Mouse (Mus musculus) heart, embryonic 13.5 days (tissue): ENCODE results near the gene Pax8. TPM values are rescaled to one million over a fixed set of nuclear protein-coding genes. Genes with fewer than 3 reads are reported as not detected.

Experiments
- ATAC-seq: fragments of 200-750 bp; cut with Nextera tagmentation; 2 replicates; pipeline ENCODE4 v1.8.0; 2017; ENCODE audit warnings: moderate TSS enrichment; ENCODE audit not compliant: insufficient number of reproducible peaks, low FRiP score, low TSS enrichment; ENCODE audit errors: extremely low read depth
- H3K27ac ChIP-seq: fragments of 300-500 bp; sonication (generic); replicated peaks from 2 replicates; pipeline ENCODE4 v1.5.1; 2015; ENCODE audit warnings: moderate library complexity, mild to moderate bottlenecking, inconsistent platforms
- H3K27me3 ChIP-seq: fragments of 300-500 bp; sonication (generic); replicated peaks from 2 replicates; pipeline ENCODE4 v1.6.1; 2015; ENCODE audit warnings: mild to moderate bottlenecking, inconsistent platforms
- H3K36me3 ChIP-seq: fragments of 300-500 bp; sonication (generic); 2 replicates; pipeline ENCODE4 v1.6.1; 2015; ENCODE audit warnings: mild to moderate bottlenecking, inconsistent platforms
- H3K4me1 ChIP-seq: fragments of 300-500 bp; sonication (generic); 2 replicates; pipeline ENCODE4 v1.6.1; 2015; ENCODE audit warnings: inconsistent platforms
- H3K4me2 ChIP-seq: fragments of 300-500 bp; sonication (generic); 2 replicates; pipeline ENCODE4 v1.6.1; 2015; ENCODE audit warnings: inconsistent platforms, mild to moderate bottlenecking, moderate library complexity
- H3K4me3 ChIP-seq: fragments of 300-500 bp; sonication (generic); 2 replicates; pipeline ENCODE4 v1.5.1; 2015; ENCODE audit warnings: moderate library complexity, mild to moderate bottlenecking, inconsistent platforms
- H3K9ac ChIP-seq: fragments of 300-500 bp; sonication (generic); 2 replicates; pipeline ENCODE4 v1.6.1; 2015; ENCODE audit warnings: inconsistent platforms, mild to moderate bottlenecking, moderate library complexity
- H3K9me3 ChIP-seq: fragments of 300-500 bp; sonication (generic); 2 replicates; pipeline ENCODE4 v1.6.1; 2016; ENCODE audit warnings: inconsistent platforms
- WGBS: fragments of 180-500 bp; shearing (Covaris S2); methylation state at CpG from one replicate; pipeline ENCODE4 v1.1.7; 2015; ENCODE audit warnings: mixed read lengths; 5-methylcytosine and 5-hydroxymethylcytosine counted together
- polyA plus RNA-seq: library from polyadenylated mRNA; unstranded; fragments of >200 nt; fragmentation: Nextera tagmentation; extraction: Ambion mirVana; gene quantifications from 2 replicates; pipeline ENCODE4 v1.2.1, GENCODE M21; 2015

Gene Pax8
- polyA plus RNA-seq, 1 experiment from 2014 or later: 0.23 TPM

DNA sequence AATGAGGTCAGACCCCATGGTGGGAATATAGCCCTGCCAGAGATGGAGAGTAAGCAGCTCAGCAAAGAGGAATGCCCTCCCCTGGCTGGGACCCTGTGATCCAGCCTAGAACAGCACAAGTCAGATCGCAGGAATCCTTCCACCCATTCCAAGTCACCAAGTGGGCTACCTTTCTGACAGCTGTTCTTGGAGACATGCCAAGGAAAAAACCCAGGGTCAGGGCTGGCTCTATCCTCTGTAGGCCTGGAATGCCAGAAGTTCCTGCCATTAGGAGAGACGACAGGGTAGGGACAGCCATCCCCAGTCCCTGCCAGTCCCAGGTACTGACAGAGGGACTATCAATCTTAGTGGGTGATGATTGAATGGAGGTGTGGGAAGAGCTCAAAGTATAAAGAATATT lies 4.5 kb upstream of the Pax8 start:
- H3K4me3 ChIP-seq: no peak overlapping the region
- no peak overlapping the region for H3K4me2 ChIP-seq
- H3K4me1 ChIP-seq: no peaks in the 10 kb centered on the region
- H3K27ac ChIP-seq: no peak overlapping the region
- ATAC-seq: no peak
- H3K36me3 ChIP-seq: no peaks in the 10 kb centered on the region
- H3K27me3 ChIP-seq: peaks cover 57% of the 10 kb centered on the region
- no peaks in the 10 kb centered on the region for H3K9me3 ChIP-seq
- WGBS: 37% methylated on average over 2 of the region's 2 CpGs
- H3K9ac ChIP-seq: no peak overlapping the region

DNA sequence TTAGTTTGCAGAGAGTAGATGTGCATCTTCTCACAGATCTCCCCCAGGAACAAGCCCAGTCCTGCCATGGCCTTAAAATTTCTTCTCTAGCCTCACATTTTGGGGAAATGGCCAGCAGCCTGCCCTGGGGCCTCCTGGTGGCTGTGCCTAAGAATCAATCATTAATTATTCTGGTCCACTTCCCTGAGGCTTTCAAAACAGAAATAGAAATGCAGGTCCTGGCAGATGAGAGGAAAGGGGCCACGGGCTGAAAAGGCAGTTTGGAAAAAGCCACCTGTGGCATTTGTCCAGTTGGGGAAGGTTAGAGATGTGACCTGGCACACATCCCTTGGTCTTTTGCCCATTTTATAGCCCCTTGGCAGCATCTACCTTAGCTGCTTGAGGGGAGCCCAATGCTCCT lies 3.8 kb upstream of the Pax8 start:
- no peak overlapping the region for H3K27ac ChIP-seq
- no peak for ATAC-seq

DNA sequence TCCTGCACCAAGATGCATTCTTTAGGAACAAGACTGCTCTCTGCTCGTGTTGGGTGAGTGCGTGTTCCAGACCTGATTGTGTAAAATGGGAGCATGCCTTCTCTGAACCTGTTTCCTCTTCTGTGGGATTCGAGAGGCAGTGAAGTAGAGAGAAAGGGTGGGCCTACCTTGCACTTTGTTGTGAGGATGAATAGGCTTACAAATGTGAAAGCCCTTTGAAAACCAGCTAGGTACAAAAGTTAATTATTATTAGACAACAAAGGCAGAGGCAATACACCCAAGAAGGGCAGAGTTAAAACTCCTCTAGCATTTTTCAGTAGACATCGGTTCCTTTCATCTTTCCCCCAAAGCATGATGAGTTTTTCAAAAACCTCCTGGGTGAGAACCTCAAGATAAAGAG lies 3.2 kb upstream of the Pax8 start:
- no peak overlapping the region for H3K27ac ChIP-seq
- H3K4me1 ChIP-seq: peaks cover 7% of the 10 kb centered on the region
- H3K36me3 ChIP-seq: no peaks in the 10 kb centered on the region
- ATAC-seq: no peak
- no peaks in the 10 kb centered on the region for H3K9me3 ChIP-seq
- peaks cover 70% of the 10 kb centered on the region for H3K27me3 ChIP-seq
- no peak overlapping the region for H3K4me3 ChIP-seq
- H3K9ac ChIP-seq: no peak overlapping the region
- 73% methylated on average over 4 of the region's 4 CpGs for WGBS
- H3K4me2 ChIP-seq: no peak overlapping the region

More for the DNA sequence above, 3.8 kb upstream of the Pax8 start:
- 48% methylated on average over 1 of the region's 1 CpGs for WGBS
- H3K4me2 ChIP-seq: no peak overlapping the region
- no peak overlapping the region for H3K9ac ChIP-seq
- H3K9me3 ChIP-seq: no peaks in the 10 kb centered on the region
- peaks cover 65% of the 10 kb centered on the region for H3K27me3 ChIP-seq
- peaks cover 2% of the 10 kb centered on the region for H3K4me1 ChIP-seq
- H3K4me3 ChIP-seq: no peak overlapping the region
- H3K36me3 ChIP-seq: no peaks in the 10 kb centered on the region

DNA sequence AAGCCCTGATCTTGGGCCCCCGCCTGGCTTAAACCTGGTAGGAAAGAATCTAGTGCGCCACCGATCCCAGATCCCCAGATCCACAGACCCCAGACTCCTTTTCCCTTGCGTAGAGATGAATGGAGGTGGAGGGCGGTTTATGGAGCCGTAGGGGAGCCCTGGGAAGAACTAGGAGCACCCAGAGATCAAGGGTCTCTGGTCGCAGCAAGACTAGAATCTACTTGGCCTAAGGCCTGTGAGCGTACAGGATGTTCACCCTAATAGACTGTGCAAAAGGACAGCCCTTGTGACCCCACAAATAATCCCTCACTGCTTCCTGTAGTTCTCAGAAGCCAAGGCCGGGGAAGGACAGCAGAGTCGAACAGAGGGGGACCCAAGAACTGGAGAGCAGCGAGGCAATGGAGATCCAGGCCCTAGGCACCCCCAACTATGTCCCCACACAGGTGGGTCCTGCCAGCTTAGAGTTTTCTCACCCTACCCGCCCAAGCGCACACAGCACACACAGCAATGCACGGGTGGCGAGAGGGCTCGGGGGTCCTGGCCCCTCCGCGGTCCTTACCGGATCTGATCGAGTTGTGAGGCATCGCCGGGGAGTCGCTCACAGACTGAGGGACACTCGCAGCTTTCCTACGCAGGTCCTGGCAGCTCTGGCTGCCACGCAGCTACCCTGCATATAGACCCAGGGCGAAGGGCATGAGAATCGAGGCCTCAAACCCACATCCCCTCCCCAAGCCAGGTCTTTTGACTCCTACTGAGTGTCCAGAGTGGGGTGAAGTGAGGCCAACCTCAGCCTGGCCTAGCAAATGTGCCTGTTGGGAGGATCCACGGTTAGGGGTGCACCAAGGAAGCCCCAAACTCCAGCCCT lies 653 bp downstream of the Pax8 start:
- Histone ChIP-seq H3K27ac (no peak overlapping the region), H3K4me2 (peak overlapping the region; percentile 61), H3K36me3 (no peaks in the 10 kb centered on the region), H3K4me1 (peaks cover 9% of the 10 kb centered on the region), H3K27me3 (peaks cover 94% of the 10 kb centered on the region), H3K9me3 (no peaks in the 10 kb centered on the region), H3K4me3 (peak overlapping the region; percentile 42), H3K9ac (0 out of 2 replicates have a peak overlapping the region, but pooled peaks have one; percentile 37)
- no peak for ATAC-seq
- WGBS: 12% methylated on average over 29 of the region's 29 CpGs

DNA sequence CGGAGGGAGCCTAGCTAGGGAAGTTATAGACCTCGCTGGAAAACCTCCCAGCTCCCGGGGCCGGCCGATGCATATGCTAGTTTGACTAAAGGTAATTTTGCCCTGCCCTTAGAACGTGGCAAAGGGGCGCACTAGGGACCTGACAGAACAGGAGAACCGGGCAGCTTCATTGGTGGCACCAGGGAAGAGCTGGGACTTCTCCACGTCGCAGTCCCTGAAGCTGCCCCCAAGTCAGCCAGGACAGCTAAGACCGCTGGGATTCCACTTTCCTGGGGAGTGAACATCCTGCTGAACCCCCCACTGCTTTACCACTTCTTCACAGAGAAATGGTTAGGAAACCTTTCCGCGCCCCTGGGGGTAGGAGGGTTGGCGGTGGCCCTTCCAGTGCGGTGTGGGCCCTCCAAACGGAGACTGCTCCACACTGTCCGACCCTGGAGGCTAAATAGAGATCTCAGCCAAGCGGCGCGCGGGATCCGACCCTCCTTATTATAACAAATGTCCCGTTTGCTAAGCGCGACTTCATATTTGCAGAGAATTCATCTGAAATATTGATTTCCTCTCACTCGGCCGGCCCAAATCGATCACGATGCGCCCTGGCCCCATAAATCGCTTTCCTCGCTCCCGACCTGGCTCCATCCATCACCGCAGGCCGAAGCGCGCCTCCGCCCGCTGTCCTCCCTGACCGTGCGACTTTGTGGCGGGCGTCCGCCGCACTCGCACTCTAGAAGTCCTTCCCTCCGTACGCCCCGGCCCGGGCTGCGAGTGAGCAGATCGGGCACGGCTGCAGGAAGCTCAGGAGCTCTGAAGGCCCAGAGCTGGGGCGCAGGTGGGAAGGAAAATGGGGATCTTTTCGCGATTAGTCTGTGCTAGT lies 1.5 kb downstream of the Pax8 start:
- no peaks in the 10 kb centered on the region for H3K36me3 ChIP-seq
- ATAC-seq: no peak

DNA sequence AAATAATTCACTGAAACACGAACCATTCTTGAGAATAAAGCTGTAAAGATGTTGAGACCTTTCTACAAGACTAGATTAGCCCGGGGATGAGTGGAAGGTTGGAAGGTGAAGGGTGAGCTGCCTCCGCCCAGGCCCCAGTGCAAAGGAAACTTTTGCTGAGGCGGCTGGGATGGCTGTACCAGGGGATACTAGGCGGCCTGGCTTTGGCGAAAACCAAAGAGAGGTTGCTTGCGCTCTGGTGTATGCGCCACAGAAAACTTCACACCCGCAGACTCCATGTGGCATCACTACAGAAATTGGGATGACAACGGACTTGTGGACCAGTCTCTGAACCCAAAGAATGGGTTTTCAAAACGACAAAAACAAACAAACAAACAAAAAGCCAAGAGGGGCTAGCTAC lies 2.7 kb downstream of the Pax8 start:
- no peak for ATAC-seq
- Histone ChIP-seq H3K4me1 (peaks cover 9% of the 10 kb centered on the region), H3K27ac (no peak overlapping the region), H3K9me3 (no peaks in the 10 kb centered on the region), H3K27me3 (peaks cover 93% of the 10 kb centered on the region), H3K36me3 (no peaks in the 10 kb centered on the region), H3K9ac (no peak overlapping the region), H3K4me2 (no peak overlapping the region), H3K4me3 (no peak overlapping the region)
- WGBS: 5% methylated on average over 11 of the region's 11 CpGs

More for the DNA sequence above, 1.5 kb downstream of the Pax8 start:
- under 1% methylated on average over 56 of the region's 56 CpGs for WGBS
- Histone ChIP-seq H3K9me3 (no peaks in the 10 kb centered on the region), H3K4me3 (peak overlapping the region; percentile 42), H3K27ac (no peak overlapping the region), H3K4me1 (peaks cover 9% of the 10 kb centered on the region), H3K9ac (0 out of 2 replicates have a peak overlapping the region, but pooled peaks have one; percentile 37), H3K4me2 (peak overlapping the region; percentile 61), H3K27me3 (peaks cover 93% of the 10 kb centered on the region)

DNA sequence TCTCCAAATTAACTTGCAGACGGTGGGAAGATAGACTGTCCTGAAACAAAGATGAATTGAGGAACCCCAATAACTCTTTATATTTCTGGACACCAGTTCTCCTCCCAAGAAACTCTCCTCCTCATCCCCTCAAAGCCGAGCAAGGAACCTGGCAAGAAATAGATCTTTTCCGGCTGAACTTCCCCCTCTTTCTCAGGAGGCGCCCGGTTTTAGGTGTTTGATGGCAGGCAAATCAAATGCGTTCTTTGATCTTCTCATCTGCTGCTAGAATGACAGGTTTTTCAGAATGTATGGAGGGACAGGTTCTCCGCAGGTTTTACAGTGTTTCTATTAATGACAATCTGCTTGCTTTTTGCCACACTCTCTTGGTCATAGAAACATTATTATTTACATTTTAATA lies 3.3 kb downstream of the Pax8 start:
- no peak overlapping the region for H3K4me2 ChIP-seq
- no peak for ATAC-seq
- H3K36me3 ChIP-seq: no peaks in the 10 kb centered on the region
- H3K9ac ChIP-seq: no peak overlapping the region
- H3K27ac ChIP-seq: no peak overlapping the region
- 7% methylated on average over 7 of the region's 7 CpGs for WGBS
- H3K27me3 ChIP-seq: peaks cover 91% of the 10 kb centered on the region
- no peak overlapping the region for H3K4me3 ChIP-seq
- no peaks in the 10 kb centered on the region for H3K9me3 ChIP-seq
- peaks cover 9% of the 10 kb centered on the region for H3K4me1 ChIP-seq

DNA sequence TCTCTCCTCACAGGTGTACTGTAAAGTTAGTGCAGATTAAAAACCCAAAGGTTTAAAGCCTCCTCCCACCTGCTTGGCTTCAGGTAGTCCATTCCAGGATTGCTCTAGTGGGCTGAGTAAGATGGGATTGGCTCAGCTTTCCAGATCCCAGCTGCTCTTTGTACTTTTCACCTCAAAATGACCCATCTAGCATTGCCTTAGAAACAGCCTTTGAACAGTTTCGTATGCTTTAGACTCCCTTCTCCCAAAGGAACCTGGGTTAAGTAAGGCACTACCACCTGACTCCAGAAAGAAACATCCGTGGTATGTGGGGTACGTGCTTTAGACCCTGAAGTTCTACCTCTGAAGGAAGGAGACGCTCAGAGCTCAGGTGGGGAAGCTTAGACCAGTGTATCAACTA lies 6.3 kb downstream of the Pax8 start:
- no peak overlapping the region for H3K27ac ChIP-seq
- peaks cover 6% of the 10 kb centered on the region for H3K4me1 ChIP-seq
- H3K4me3 ChIP-seq: no peak overlapping the region
- WGBS: 51% methylated on average over 4 of the region's 4 CpGs
- H3K27me3 ChIP-seq: peaks cover 84% of the 10 kb centered on the region
- H3K9ac ChIP-seq: no peak overlapping the region
- H3K9me3 ChIP-seq: no peaks in the 10 kb centered on the region
- H3K36me3 ChIP-seq: no peaks in the 10 kb centered on the region
- no peak for ATAC-seq
- H3K4me2 ChIP-seq: no peak overlapping the region

DNA sequence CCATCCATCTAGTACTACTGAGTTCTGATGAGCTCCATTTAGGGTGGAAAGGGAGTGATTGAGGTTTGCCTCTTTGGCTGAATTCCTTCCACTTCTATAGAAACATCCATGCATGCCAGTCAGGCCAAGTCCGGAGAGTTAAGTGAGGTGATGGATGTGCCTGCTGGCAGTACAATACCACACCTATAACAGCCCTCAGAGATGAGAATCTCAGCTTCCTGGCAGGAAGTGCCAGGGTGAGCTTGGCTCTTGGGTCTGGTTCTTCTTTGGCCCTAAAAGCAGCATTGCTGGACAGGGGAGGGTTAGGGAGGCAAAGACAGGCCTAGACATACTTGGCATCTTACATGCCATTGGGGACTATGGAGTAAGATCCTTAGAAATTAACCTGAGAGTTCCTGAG lies 7.0 kb downstream of the Pax8 start:
- peaks cover 77% of the 10 kb centered on the region for H3K27me3 ChIP-seq

DNA sequence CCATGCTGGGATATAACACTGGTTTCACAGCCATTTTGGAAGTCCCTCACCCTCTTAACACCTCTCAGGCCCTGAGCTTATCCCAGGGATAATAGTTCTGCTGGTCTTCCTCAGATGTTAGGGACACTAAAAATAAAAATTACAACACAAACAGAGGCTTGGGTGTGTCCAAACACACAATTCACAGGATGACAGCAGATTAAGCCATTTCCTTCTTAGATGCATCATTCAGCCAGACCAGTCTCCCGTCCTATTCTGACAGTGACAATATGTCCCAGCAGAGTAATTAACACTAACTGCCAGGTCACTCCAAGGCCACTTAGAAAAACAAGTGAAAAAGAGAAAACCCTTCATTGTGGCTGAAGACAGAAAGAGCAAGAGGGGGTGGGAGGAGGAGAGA lies 8.2 kb downstream of the Pax8 start:
- ATAC-seq: no peak
- no peak overlapping the region for H3K4me3 ChIP-seq
- no peaks in the 10 kb centered on the region for H3K9me3 ChIP-seq
- H3K4me2 ChIP-seq: no peak overlapping the region
- H3K9ac ChIP-seq: no peak overlapping the region
- peaks cover 77% of the 10 kb centered on the region for H3K27me3 ChIP-seq
- WGBS: 5% methylated on average over 1 of the region's 1 CpGs
- no peaks in the 10 kb centered on the region for H3K36me3 ChIP-seq
- no peaks in the 10 kb centered on the region for H3K4me1 ChIP-seq
- no peak overlapping the region for H3K27ac ChIP-seq

More for the DNA sequence above, 7.0 kb downstream of the Pax8 start:
- WGBS: 68% methylated on average over 1 of the region's 1 CpGs
- Histone ChIP-seq H3K4me1 (no peaks in the 10 kb centered on the region), H3K9me3 (no peaks in the 10 kb centered on the region), H3K4me2 (no peak overlapping the region), H3K27ac (no peak overlapping the region), H3K4me3 (no peak overlapping the region), H3K9ac (no peak overlapping the region), H3K36me3 (no peaks in the 10 kb centered on the region)
- no peak for ATAC-seq

DNA sequence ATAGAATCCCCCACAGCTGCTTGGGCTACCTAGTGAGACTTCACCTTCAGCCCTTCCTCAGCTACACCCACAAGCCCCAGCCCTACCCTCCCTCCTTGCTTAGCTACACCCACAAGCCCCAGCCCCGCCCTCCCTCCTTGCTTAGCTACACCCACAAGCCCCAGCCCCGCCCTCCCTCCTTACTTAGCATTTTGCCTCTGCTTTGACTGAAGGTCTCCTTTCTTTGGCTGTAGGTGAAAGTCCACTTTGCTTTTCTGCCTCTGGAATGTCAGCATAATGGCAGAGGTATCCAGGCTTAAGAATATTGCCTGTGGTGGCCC lies 14.6 kb downstream of the Pax8 start:
- H3K4me1 ChIP-seq: no peaks in the 10 kb centered on the region
- no peak overlapping the region for H3K4me3 ChIP-seq
- 20% methylated on average over 2 of the region's 2 CpGs for WGBS
- ATAC-seq: no peak
- peaks cover 46% of the 10 kb centered on the region for H3K27me3 ChIP-seq
- H3K27ac ChIP-seq: no peak overlapping the region
- no peaks in the 10 kb centered on the region for H3K36me3 ChIP-seq
- no peak overlapping the region for H3K9ac ChIP-seq
- no peaks in the 10 kb centered on the region for H3K9me3 ChIP-seq
- H3K4me2 ChIP-seq: no peak overlapping the region
